8 mouse cellular contexts compared by ENCODE assay signal in the genomic region with DNA sequence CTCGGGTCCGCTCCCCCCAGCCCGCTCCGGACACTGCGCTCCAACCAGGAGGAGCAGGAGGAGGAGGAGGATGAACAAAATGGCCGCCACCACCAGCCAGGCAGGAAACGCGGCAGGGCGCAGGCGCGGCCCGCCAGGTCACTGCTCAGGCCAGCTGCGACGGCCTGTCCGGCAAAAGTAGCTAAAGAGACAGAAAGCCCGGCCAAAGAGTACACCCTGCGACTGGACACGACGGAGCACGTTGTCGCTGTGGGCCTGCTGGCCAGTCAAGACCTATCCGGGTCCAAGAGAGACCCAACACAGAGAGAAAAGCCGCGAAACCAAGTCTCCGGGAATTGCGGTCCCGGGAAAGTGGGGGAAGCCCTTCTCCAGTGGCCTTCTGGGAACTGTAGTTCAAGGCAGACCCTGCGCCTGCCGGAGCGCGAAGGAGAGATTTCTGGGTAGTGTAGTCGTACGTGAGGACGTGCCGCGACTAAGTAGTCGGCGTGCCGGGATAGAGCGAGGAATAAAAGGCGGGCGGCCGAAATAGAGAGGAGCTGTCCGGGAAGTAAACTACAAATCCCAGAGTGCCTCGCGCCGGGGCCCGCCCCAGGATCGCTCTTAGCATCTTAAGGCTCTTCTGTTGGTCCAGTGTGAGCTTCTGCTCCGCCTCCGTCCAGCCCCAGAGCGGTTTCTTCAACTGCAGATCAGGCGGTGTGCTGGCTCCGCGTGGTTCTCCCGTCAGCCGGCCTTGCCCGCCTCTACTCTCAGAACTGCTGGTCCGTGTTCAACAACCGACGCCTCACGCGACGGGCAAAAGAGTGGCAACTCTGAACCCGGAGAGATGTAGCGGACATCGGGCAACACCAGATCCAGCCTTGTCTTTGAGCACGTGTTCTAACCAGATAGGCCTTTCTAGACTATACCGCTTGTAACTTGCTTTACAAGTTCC. TPM values are rescaled to one million over a fixed set of nuclear protein-coding genes. Genes with fewer than 3 reads are reported as not detected.
DNase-seq lines count a peak whose midpoint lies in the region; ATAC-seq lines count a peak whose summit lies in the region.

Gene Tial1, minus strand, starts transcription at position 433 of the 931 bp plus-strand sequence.

- H3K4me2 ChIP-seq in heart, embryonic 14.5 days (ENCODE audit: low read length): peak within 1 kb of the TSS; percentile 79
- peak within 1 kb of the TSS; percentile 87 for H3K4me2 ChIP-seq in liver, embryonic 13.5 days
- peak within 1 kb of the TSS; percentile 93 for H3K4me2 ChIP-seq in stomach, embryonic 16.5 days (ENCODE audit: low read depth, low read length)

- DNase-seq in c-Kit-negative CD71-positive TER-119-positive erythroid progenitor cells, embryonic 14.5 days (ENCODE audit: low read depth, low spot score): peak; percentile 93
- peak; percentile 99 for DNase-seq in fibroblast of lung, adult 2 months (ENCODE audit: low read depth)
- DNase-seq in kidney, postnatal 14 days: peak; percentile 99
- DNase-seq in liver, embryonic 13.5 days: peak; percentile 97
- peak; percentile 95 for DNase-seq in neural tube, embryonic 10.5 days (ENCODE audit: extremely low spot score, low spot score)

- peak; percentile 97 for ATAC-seq in CD4-positive, CD25-positive, alpha-beta regulatory T cell, adult 4 months
- ATAC-seq in heart, embryonic 14.5 days (ENCODE audit: insufficient number of reproducible peaks, insufficient read depth, low FRiP score, low read depth): peak; percentile 98
- ATAC-seq in liver, embryonic 13.5 days (ENCODE audit: low read depth): peak; percentile 96
- ATAC-seq in stomach, embryonic 16.5 days (ENCODE audit: insufficient read depth, low FRiP score): peak; percentile 99

- H3K4me1 ChIP-seq in heart, embryonic 14.5 days (ENCODE audit: control insufficient read depth in 2 of 2, insufficient read depth in 2 of 2, low read length in 2 of 2): peaks cover 0 to 19% of the 10 kb centered on the region in 2 experiments; a peak in 2 of 4 replicates
- H3K4me1 ChIP-seq in liver, embryonic 13.5 days (replicated peaks): peaks cover 28% of the 10 kb centered on the region
- peaks cover 13% of the 10 kb centered on the region for H3K4me1 ChIP-seq in stomach, embryonic 16.5 days (ENCODE audit: control insufficient read depth, insufficient read depth, low read length)

- peak within 1 kb of the TSS; percentile 67 to 90 for H3K4me3 ChIP-seq in heart, embryonic 14.5 days (ENCODE audit: control insufficient read depth in 1 of 2, insufficient read depth in 1 of 2, low read depth in 1 of 2, low read length in 2 of 2)
- peak within 1 kb of the TSS; percentile 95 for H3K4me3 ChIP-seq in liver, embryonic 13.5 days (replicated peaks)
- H3K4me3 ChIP-seq in stomach, embryonic 16.5 days (replicated peaks; ENCODE audit: low read length): peak within 1 kb of the TSS; percentile 75

- 1% methylated on average over 69 of the region's 69 CpGs for WGBS in heart, embryonic 14.5 days
- under 1% methylated on average over 69 of the region's 69 CpGs for WGBS in liver, embryonic 13.5 days (ENCODE audit: insufficient replicate concordance)
- under 1% methylated on average over 69 of the region's 69 CpGs for WGBS in stomach, embryonic 16.5 days

- H3K9ac ChIP-seq in heart, embryonic 14.5 days (ENCODE audit: low read length): peak within 1 kb of the TSS; percentile 83
- peak within 1 kb of the TSS; percentile 97 for H3K9ac ChIP-seq in liver, embryonic 13.5 days
- peak within 1 kb of the TSS; percentile 92 for H3K9ac ChIP-seq in stomach, embryonic 16.5 days (ENCODE audit: low read length)

- no peaks in the 10 kb centered on the region for H3K36me3 ChIP-seq in heart, embryonic 14.5 days (ENCODE audit: control insufficient read depth, insufficient read depth, low read length)
- no peaks in the 10 kb centered on the region for H3K36me3 ChIP-seq in liver, embryonic 13.5 days
- no peaks in the 10 kb centered on the region for H3K36me3 ChIP-seq in stomach, embryonic 16.5 days (ENCODE audit: control insufficient read depth, insufficient read depth, low read length)

- H3K27me3 ChIP-seq in heart, embryonic 14.5 days (ENCODE audit: control insufficient read depth, insufficient read depth, low read length): no peaks in the 10 kb centered on the region
- H3K27me3 ChIP-seq in liver, embryonic 13.5 days: no peaks in the 10 kb centered on the region
- H3K27me3 ChIP-seq in stomach, embryonic 16.5 days (ENCODE audit: control insufficient read depth, insufficient read depth, low read length): no peaks in the 10 kb centered on the region

- no peaks in the 10 kb centered on the region for H3K9me3 ChIP-seq in heart, embryonic 14.5 days (ENCODE audit: control insufficient read depth, low read length)
- H3K9me3 ChIP-seq in liver, embryonic 13.5 days (replicated peaks): no peaks in the 10 kb centered on the region
- no peaks in the 10 kb centered on the region for H3K9me3 ChIP-seq in stomach, embryonic 16.5 days (replicated peaks; ENCODE audit: control insufficient read depth, low read length)

- peak within 1 kb of the TSS; percentile 87 to 90 for H3K27ac ChIP-seq in heart, embryonic 14.5 days (replicated peaks in 1 of 2; ENCODE audit: control insufficient read depth in 1 of 2, insufficient read depth in 1 of 2, low read depth in 2 of 2, low read length in 2 of 2)
- peak within 1 kb of the TSS; percentile 89 for H3K27ac ChIP-seq in liver, embryonic 13.5 days
- H3K27ac ChIP-seq in stomach, embryonic 16.5 days (ENCODE audit: low read length): peak within 1 kb of the TSS; percentile 95

RNA-seq across cellular contexts. Expression of gene Tial1, which starts in this region (rescaled TPM):
- polyA plus RNA-seq in CD4-positive, CD25-positive, alpha-beta regulatory T cell, adult 4 months (2017; shearing (Covaris generic)): 10 to 100 TPM; 27.3 to 56.2 TPM
- polyA plus RNA-seq in heart, embryonic 14.5 days (2014; fragmentation: Nextera tagmentation; extraction: Ambion mirVana): 22.0 and 23.9 TPM in 2 replicates
- polyA plus RNA-seq in liver, embryonic 13.5 days (2015; fragmentation: Nextera tagmentation; extraction: Ambion mirVana): 11.3 and 16.7 TPM in 2 replicates
- polyA plus RNA-seq in stomach, embryonic 16.5 days (2015; fragmentation: Nextera tagmentation; extraction: Ambion mirVana): 20.8 and 24.4 TPM in 2 replicates

Comparison
In these comparisons a context has a peak if more than half of its experiments do, and no peak if none do; other contexts are left out.
1. Peak in every context shown above with its lines: DNase-seq, ATAC-seq, H3K4me3 ChIP-seq and H3K27ac ChIP-seq.